Mouse (Mus musculus) adrenal gland, postnatal 14 days (tissue): Measurements from ENCODE around the gene Calml4. TPM values are rescaled to one million over a fixed set of nuclear protein-coding genes. Genes with fewer than 3 reads are reported as not detected.

Experiments
- DNase-seq: peaks from one replicate; pipeline ENCODE4 v3.0.0; 2021; ENCODE audit warnings: mixed read lengths
- total RNA-seq: library from RNA; stranded (reverse); gene quantifications from 2 replicates; pipeline ENCODE4 v1.2.3, GENCODE M21; 2021

Calml4 gene
- total RNA-seq, 1 experiment from 2014 or later = 9.5 TPM

- DNase-seq = no peak
Measured at GRCm38 (mm10) chr9:62903841-62904240, 46.0 kb downstream of the Calml4 start.

GRCm38 (mm10) chr9:62905039-62905438 lies 47.2 kb downstream of the Calml4 start:
- no peak for DNase-seq

GRCm38 (mm10) chr9:62913390-62914069 lies 55.6 kb downstream of the Calml4 start:
- DNase-seq = no peak

- DNase-seq = no peak
Measured at GRCm38 (mm10) chr9:62917059-62917458, 59.2 kb downstream of the Calml4 start.

- DNase-seq = no peak
Measured at GRCm38 (mm10) chr9:62920877-62921276, 63.0 kb downstream of the Calml4 start.

- DNase-seq = no peak
Measured at GRCm38 (mm10) chr9:62924886-62925610, 67.2 kb downstream of the Calml4 start.

Other genes starting within 250 kb of the Calml4 start
- gene Itga11, start 180.3 kb upstream of the Calml4 start, total RNA-seq = 1.3 and 1.9 TPM in 2 replicates
- 38.4 and 38.9 TPM in 2 replicates for gene Fem1b, start 46.1 kb upstream of the Calml4 start, total RNA-seq
- gene Cln6, start 19.3 kb upstream of the Calml4 start, total RNA-seq = 17.6 and 23.5 TPM in 2 replicates
- gene Pias1, start 129.8 kb downstream of the Calml4 start, total RNA-seq = 26.0 and 33.5 TPM in 2 replicates